Mouse (Mus musculus): ENCODE measurements around the gene Serpina6. TPM values are rescaled to one million over a fixed set of nuclear protein-coding genes. Genes with fewer than 3 reads are reported as not detected.

Serpina6 gene
- total and polyA plus RNA-seq, 2 experiments: 246 to 256 TPM

- no peak for DNase-seq (ENCODE audit: extremely low read depth, low read depth, low spot score)
- Histone ChIP-seq H3K4me3 (ENCODE audit: insufficient read depth, low read depth, low read length) (no peak overlapping the region), H3K9ac (ENCODE audit: low read depth, low read length) (no peak overlapping the region), H3K27ac (replicated peaks; ENCODE audit: insufficient read depth, low read depth, low read length) (no peak overlapping the region), H3K79me2 (ENCODE audit: control insufficient read depth, insufficient read depth, low read length) (no peaks in the 10 kb centered on the region), H3K36me3 (ENCODE audit: control insufficient read depth, insufficient read depth, low read length) (no peaks in the 10 kb centered on the region), H3K27me3 (ENCODE audit: control insufficient read depth, insufficient read depth, low read length) (no peaks in the 10 kb centered on the region), H3K4me1 (ENCODE audit: control insufficient read depth, insufficient read depth, low read length) (no peaks in the 10 kb centered on the region)
- TF ChIP-seq CTCF (IDR thresholded peaks at IDR 0.05; ENCODE audit: low read depth, low read length) (no peak), POLR2A (IDR thresholded peaks at IDR 0.05; ENCODE audit: extremely low read depth, insufficient read depth, low read length) (no peak)
- 72% methylated on average over 3 of the region's 3 CpGs for WGBS
These were observed 31.3 kb upstream of the Serpina6 start for GRCm38 (mm10) chr12:103688221-103688814.

DNA sequence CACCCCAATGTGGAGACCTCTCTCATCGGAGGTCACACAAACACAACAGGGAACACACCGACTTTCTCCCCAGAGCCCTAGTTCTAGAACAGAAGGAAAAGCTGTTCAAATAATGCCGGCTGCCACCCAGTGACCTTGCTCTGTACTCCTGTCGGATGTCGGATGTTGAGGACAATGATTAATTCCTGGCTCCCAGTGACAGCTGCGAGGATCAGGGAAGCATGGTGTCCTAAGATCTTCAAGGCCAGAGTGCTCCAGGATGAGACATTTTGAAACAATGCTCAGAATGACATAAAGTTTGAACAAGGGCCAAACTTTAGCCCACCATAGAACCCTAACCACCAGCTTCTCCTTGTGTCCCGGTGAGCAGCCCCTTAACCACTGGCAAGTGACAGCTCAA is 30.0 kb upstream of the Serpina6 start:
- DNase-seq (ENCODE audit: extremely low read depth, low read depth, low spot score): peak; percentile 27
- Histone ChIP-seq H3K9ac (ENCODE audit: low read depth, low read length) (no peak overlapping the region), H3K27me3 (ENCODE audit: control insufficient read depth, insufficient read depth, low read length) (no peaks in the 10 kb centered on the region), H3K4me1 (ENCODE audit: control insufficient read depth, insufficient read depth, low read length) (peaks cover under 1% of the 10 kb centered on the region; the same call in 1 of the 2 replicates), H3K36me3 (ENCODE audit: control insufficient read depth, insufficient read depth, low read length) (no peaks in the 10 kb centered on the region), H3K27ac (replicated peaks; ENCODE audit: insufficient read depth, low read depth, low read length) (no peak overlapping the region), H3K4me3 (ENCODE audit: insufficient read depth, low read depth, low read length) (no peak overlapping the region), H3K79me2 (ENCODE audit: control insufficient read depth, insufficient read depth, low read length) (no peaks in the 10 kb centered on the region)
- WGBS: 23% methylated on average over 7 of the region's 7 CpGs
- TF ChIP-seq POLR2A (IDR thresholded peaks at IDR 0.05; ENCODE audit: extremely low read depth, insufficient read depth, low read length) (no peak), CTCF (IDR thresholded peaks at IDR 0.05; ENCODE audit: low read depth, low read length) (no peak)

GRCm38 (mm10) chr12:103686050-103686449 is 29.0 kb upstream of the Serpina6 start:
- no peak overlapping the region for H3K4me3 ChIP-seq (ENCODE audit: insufficient read depth, low read depth, low read length)
- 86% methylated on average over 3 of the region's 3 CpGs for WGBS
- H3K9ac ChIP-seq (ENCODE audit: low read depth, low read length): no peak overlapping the region
- no peak overlapping the region for H3K27ac ChIP-seq (replicated peaks; ENCODE audit: insufficient read depth, low read depth, low read length)
- no peak for TF ChIP-seq CTCF (IDR thresholded peaks at IDR 0.05; ENCODE audit: low read depth, low read length)
- no peak for TF ChIP-seq POLR2A (IDR thresholded peaks at IDR 0.05; ENCODE audit: extremely low read depth, insufficient read depth, low read length)
- DNase-seq (ENCODE audit: extremely low read depth, low read depth, low spot score): no peak
- peaks cover 9% of the 10 kb centered on the region for H3K4me1 ChIP-seq (ENCODE audit: control insufficient read depth, insufficient read depth, low read length)
- H3K79me2 ChIP-seq (ENCODE audit: control insufficient read depth, insufficient read depth, low read length): no peaks in the 10 kb centered on the region
- no peaks in the 10 kb centered on the region for H3K36me3 ChIP-seq (ENCODE audit: control insufficient read depth, insufficient read depth, low read length)
- no peaks in the 10 kb centered on the region for H3K27me3 ChIP-seq (ENCODE audit: control insufficient read depth, insufficient read depth, low read length)

GRCm38 (mm10) chr12:103685386-103685785 is 28.4 kb upstream of the Serpina6 start:
- no peak overlapping the region for H3K9ac ChIP-seq (ENCODE audit: low read depth, low read length)
- no peaks in the 10 kb centered on the region for H3K27me3 ChIP-seq (ENCODE audit: control insufficient read depth, insufficient read depth, low read length)
- no peaks in the 10 kb centered on the region for H3K79me2 ChIP-seq (ENCODE audit: control insufficient read depth, insufficient read depth, low read length)
- H3K4me3 ChIP-seq (ENCODE audit: insufficient read depth, low read depth, low read length): no peak overlapping the region
- H3K4me1 ChIP-seq (ENCODE audit: control insufficient read depth, insufficient read depth, low read length): peaks cover 15% of the 10 kb centered on the region
- no peak overlapping the region for H3K27ac ChIP-seq (replicated peaks; ENCODE audit: insufficient read depth, low read depth, low read length)
- WGBS: 68% methylated on average over 3 of the region's 3 CpGs
- DNase-seq (ENCODE audit: extremely low read depth, low read depth, low spot score): no peak
- H3K36me3 ChIP-seq (ENCODE audit: control insufficient read depth, insufficient read depth, low read length): no peaks in the 10 kb centered on the region
- no peak for TF ChIP-seq CTCF (IDR thresholded peaks at IDR 0.05; ENCODE audit: low read depth, low read length)
- no peak for TF ChIP-seq POLR2A (IDR thresholded peaks at IDR 0.05; ENCODE audit: extremely low read depth, insufficient read depth, low read length)

DNA sequence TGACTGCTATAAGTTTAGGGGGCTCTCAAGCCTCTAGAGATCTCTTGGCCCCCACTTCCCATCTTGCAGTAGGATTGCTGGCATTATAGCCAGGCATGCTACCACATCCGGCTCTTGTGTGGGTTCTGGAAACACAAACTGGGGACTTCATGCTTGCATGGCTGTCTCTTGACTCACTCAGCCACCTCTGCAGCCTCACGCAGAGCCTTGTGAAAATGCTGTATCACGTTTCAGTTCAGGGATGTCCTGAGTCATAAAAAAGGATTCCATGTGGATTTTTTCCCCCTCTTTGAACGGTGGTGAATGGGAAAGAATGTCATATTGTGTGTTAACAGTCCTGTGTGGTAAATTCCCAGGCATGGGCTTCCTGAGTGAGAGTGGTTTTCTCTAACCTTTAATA is 26.8 kb upstream of the Serpina6 start:
- DNase-seq (ENCODE audit: extremely low read depth, low read depth, low spot score): no peak
- no peak overlapping the region for H3K4me3 ChIP-seq (ENCODE audit: insufficient read depth, low read depth, low read length)
- no peaks in the 10 kb centered on the region for H3K36me3 ChIP-seq (ENCODE audit: control insufficient read depth, insufficient read depth, low read length)
- H3K4me1 ChIP-seq (ENCODE audit: control insufficient read depth, insufficient read depth, low read length): peaks cover 16% of the 10 kb centered on the region
- 77% methylated on average over 4 of the region's 4 CpGs for WGBS
- H3K9ac ChIP-seq (ENCODE audit: low read depth, low read length): no peak overlapping the region
- no peaks in the 10 kb centered on the region for H3K27me3 ChIP-seq (ENCODE audit: control insufficient read depth, insufficient read depth, low read length)
- H3K27ac ChIP-seq (replicated peaks; ENCODE audit: insufficient read depth, low read depth, low read length): no peak overlapping the region
- no peaks in the 10 kb centered on the region for H3K79me2 ChIP-seq (ENCODE audit: control insufficient read depth, insufficient read depth, low read length)
- TF ChIP-seq POLR2A (IDR thresholded peaks at IDR 0.05; ENCODE audit: extremely low read depth, insufficient read depth, low read length) (no peak), CTCF (IDR thresholded peaks at IDR 0.05; ENCODE audit: low read depth, low read length) (no peak)

DNA sequence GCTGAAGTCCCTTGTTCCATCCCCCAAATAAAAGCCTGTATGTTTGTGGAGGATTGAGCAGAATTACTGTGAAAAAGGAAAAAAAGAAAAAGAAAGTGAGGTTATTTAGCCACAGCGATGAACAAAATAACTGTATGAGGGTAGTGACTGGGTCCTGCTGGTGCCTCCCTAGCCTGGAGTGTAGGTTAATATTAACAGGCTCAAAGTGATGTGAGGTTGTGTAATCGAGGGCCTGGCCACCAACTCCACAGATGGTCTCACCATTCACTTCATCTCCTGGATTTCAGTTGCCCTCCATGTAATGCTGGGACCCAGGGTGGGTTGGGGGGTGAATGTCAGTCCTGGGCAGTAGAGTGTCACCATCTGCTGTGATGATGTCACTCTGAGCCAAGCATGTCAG is 24.7 kb upstream of the Serpina6 start:
- Histone ChIP-seq H3K27me3 (ENCODE audit: control insufficient read depth, insufficient read depth, low read length) (no peaks in the 10 kb centered on the region), H3K27ac (replicated peaks; ENCODE audit: insufficient read depth, low read depth, low read length) (peak overlapping the region; percentile 43; the same call in 1 of the 2 replicates), H3K36me3 (ENCODE audit: control insufficient read depth, insufficient read depth, low read length) (no peaks in the 10 kb centered on the region), H3K4me1 (ENCODE audit: control insufficient read depth, insufficient read depth, low read length) (peaks cover 16% of the 10 kb centered on the region), H3K79me2 (ENCODE audit: control insufficient read depth, insufficient read depth, low read length) (no peaks in the 10 kb centered on the region), H3K9ac (ENCODE audit: low read depth, low read length) (no peak overlapping the region), H3K4me3 (ENCODE audit: insufficient read depth, low read depth, low read length) (no peak overlapping the region)
- WGBS: 15% methylated on average over 2 of the region's 2 CpGs
- DNase-seq (ENCODE audit: extremely low read depth, low read depth, low spot score): peak; percentile 77
- no peak for TF ChIP-seq CTCF (IDR thresholded peaks at IDR 0.05; ENCODE audit: low read depth, low read length)
- TF ChIP-seq POLR2A (IDR thresholded peaks at IDR 0.05; ENCODE audit: extremely low read depth, insufficient read depth, low read length): no peak

Measured in liver, adult 2 months (tissue).